Mouse (Mus musculus): ENCODE data around the gene Higd1c. TPM values are rescaled to one million over a fixed set of nuclear protein-coding genes. Genes with fewer than 3 reads are reported as not detected.
"Not testable (repeated sequence)": the region's sequence is repeated elsewhere in the genome, so short reads cannot be mapped to it uniquely, and the experiment has no call there.

The Higd1c gene
- not detected in 2 replicates for polyA plus RNA-seq (2015; fragmentation: Nextera tagmentation; extraction: Ambion mirVana)

DNA sequence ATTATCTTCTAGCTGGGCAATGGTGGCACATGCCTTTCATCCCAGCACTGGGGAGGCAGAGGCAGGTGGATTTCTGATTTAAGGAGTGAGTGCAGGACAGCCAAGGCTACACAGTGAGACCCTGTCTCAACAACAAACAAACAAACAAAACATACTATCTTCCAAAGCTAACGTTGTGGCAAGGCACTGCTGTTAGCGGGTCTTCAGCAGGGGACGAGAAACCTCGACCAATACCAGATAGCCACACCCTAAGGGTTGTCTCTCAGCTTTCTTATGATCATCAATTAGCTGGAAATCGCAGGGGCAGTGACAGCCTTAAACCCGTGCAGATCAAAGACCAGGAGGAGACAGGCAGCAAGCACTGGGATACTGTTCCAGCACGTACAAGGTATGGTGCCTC, at the start of gene Higd1c:
Higd1c (plus strand) TSS at position 301 of the 400 bp plus-strand sequence.
- Histone ChIP-seq H3K9me3 (no peaks in the 10 kb centered on the region), H3K36me3 (no peaks in the 10 kb centered on the region), H3K27ac (no peak within 1 kb of the TSS), H3K4me2 (no peak within 1 kb of the TSS), H3K4me1 (peaks cover 5% of the 10 kb centered on the region; the same call in 1 of the 2 replicates), H3K9ac (no peak within 1 kb of the TSS), H3K27me3 (no peaks in the 10 kb centered on the region), H3K4me3 (no peak within 1 kb of the TSS)
- ATAC-seq (ENCODE audit: insufficient number of reproducible peaks, low FRiP score, low TSS enrichment, low read depth) = no peak
- 49% methylated on average over 7 of the region's 7 CpGs for WGBS

DNA sequence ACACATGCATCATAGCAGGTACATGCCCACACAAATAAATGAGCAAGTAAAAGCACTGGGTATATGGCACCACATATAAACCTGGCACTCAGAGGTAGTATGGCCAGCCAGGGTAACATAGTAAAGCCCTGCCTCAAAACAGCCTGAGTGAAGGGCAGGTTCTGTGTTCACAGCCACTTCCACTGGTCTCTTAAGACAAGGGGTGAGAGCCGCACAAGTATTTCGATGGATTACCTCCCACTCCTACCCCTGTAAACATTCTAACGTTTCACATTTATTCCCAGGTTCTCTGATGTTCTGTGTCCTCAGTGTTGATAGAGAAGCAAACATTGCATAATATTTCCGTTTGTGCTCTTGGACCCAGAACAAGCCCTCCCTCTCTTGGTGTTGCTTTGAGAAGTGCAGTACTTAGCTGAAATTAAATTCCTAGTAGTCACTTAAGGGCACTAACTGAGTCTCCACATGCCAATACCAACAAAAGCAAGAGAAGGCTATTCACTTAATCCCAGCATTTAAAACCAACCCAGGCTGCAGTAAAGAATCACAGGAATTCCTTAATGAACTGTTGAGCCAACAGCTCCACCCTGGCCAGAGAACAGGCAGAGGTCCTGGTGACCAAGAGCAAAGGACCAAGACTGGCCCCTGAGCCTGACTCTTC, 46.2 kb upstream of the Higd1c start:
- peak; percentile 48; the same call in 1 of the 2 replicates for ATAC-seq (ENCODE audit: insufficient number of reproducible peaks, low FRiP score, low TSS enrichment, low read depth)
- 48% methylated on average over 4 of the region's 4 CpGs for WGBS

DNA sequence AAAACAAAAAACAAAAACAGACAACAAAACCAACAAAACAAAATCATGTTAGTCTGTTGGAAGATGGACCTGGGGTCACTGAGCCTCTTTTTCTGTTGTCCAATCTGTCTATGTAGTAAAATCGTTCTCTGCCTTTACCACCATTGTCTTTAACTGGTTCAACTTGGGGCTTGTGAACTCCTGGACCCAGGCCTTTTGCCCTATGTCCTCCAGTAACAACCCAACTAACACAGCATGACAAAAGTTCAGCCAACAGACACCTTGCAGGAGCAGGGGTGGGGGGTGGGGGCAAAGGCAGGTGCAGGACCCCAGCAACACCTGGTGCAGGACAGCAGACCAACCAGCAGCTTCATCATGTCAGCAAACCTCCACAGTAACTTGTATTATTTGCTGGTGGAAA, 44.5 kb upstream of the Higd1c start:
- Histone ChIP-seq H3K27me3 (no peaks in the 10 kb centered on the region), H3K4me3 (no peak overlapping the region), H3K9me3 (no peaks in the 10 kb centered on the region), H3K27ac (no peak overlapping the region), H3K36me3 (no peaks in the 10 kb centered on the region), H3K4me2 (no peak overlapping the region), H3K9ac (no peak overlapping the region), H3K4me1 (peaks cover 4% of the 10 kb centered on the region)
- ATAC-seq (ENCODE audit: insufficient number of reproducible peaks, low FRiP score, low TSS enrichment, low read depth) = no peak
- 66% methylated on average over 1 of the region's 1 CpGs for WGBS

More for the DNA sequence above, 46.2 kb upstream of the Higd1c start:
- not testable (repeated sequence) for H3K9ac ChIP-seq, H3K36me3 ChIP-seq, H3K27ac ChIP-seq, H3K9me3 ChIP-seq, H3K4me1 ChIP-seq, H3K4me2 ChIP-seq, H3K4me3 ChIP-seq, H3K27me3 ChIP-seq

DNA sequence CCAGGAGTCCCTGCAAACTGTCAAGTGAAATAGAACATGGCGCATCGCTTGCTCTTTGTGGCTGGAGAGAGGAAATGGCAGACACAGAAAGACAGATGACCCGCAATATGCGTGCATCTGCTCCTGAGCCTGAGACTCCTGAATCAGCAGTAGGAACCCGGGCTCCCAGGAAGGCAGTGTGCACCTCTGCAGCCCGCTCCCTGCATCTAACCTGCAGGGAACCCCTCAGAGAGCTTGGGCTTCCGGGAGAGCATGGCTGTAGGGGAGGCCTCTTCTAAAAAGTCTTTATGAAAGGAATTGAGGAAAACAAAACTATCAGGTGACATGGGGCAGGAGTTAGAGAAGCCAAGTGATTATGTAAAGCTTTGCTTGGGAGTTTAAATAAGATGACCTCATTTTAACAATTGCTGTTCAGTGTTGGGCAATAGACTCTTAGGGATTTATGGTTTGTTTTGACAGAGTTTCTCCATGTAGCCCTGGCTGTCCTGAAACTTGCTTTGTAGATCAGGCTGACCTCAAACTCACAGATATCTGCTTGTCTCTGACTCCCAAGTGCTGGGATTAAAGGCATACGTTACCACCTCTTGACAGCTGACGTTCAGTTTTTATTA, 43.9 kb upstream of the Higd1c start:
- no peak for ATAC-seq (ENCODE audit: insufficient number of reproducible peaks, low FRiP score, low TSS enrichment, low read depth)
- no peak overlapping the region for H3K4me2 ChIP-seq
- H3K4me1 ChIP-seq = peaks cover 4% of the 10 kb centered on the region
- no peaks in the 10 kb centered on the region for H3K36me3 ChIP-seq
- H3K27ac ChIP-seq = no peak overlapping the region
- no peaks in the 10 kb centered on the region for H3K9me3 ChIP-seq
- 55% methylated on average over 9 of the region's 9 CpGs for WGBS
- H3K27me3 ChIP-seq = no peaks in the 10 kb centered on the region
- H3K9ac ChIP-seq = no peak overlapping the region
- no peak overlapping the region for H3K4me3 ChIP-seq

DNA sequence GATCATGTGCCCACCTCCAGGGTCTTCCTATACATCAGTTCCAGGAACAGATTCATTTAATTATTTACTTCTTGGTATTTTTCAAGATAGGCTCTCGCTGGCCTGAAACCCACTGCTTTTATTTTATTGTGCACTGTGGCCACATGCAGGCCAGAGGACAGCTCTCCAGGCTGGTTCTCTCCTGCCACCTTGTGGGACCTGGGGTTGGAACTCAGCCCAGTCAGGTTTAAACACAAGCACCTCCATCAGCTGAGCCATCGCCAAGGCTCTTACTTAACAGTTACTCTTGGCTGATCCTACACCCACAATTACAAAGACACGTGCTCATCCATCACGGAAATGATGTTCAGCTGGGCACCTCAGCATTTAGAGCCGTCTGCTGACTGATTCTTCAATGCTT, 43.2 kb upstream of the Higd1c start:
- WGBS = 42% methylated on average over 5 of the region's 5 CpGs
- Histone ChIP-seq H3K36me3 (no peaks in the 10 kb centered on the region), H3K4me2 (no peak overlapping the region), H3K27ac (no peak overlapping the region), H3K9me3 (no peaks in the 10 kb centered on the region), H3K4me1 (peaks cover 4% of the 10 kb centered on the region), H3K9ac (no peak overlapping the region), H3K4me3 (no peak overlapping the region), H3K27me3 (no peaks in the 10 kb centered on the region)
- ATAC-seq (ENCODE audit: insufficient number of reproducible peaks, low FRiP score, low TSS enrichment, low read depth) = no peak

DNA sequence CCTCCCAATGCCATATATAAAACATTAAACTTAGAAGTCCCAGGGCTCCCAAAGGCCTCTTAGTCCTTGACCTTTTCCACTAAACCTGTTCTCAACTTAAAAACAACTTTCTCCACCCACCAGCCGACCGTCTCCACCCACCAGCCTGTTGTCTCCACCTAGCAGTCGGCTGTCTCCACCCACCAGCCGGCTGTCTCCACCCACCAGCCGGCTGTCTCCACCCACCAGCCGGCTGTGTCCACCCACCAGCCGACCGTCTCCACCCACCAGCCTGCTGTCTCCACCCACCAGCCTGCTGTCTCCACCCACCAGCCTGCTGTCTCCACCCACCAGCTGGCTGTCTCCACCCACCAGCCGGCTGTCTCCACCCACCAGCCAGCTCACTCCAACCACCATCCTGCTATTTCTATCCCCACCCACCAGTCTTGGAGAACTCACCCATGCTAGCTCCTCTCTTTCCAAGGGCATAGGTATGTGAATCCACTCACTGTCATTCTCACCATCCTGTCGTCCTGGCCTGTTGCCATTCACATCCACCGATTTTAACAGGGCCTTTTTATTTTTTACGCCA, 40.2 kb upstream of the Higd1c start:
- Histone ChIP-seq H3K4me2 (no peak overlapping the region), H3K27ac (no peak overlapping the region), H3K27me3 (no peaks in the 10 kb centered on the region), H3K9me3 (no peaks in the 10 kb centered on the region), H3K4me1 (peaks cover 4% of the 10 kb centered on the region), H3K4me3 (no peak overlapping the region), H3K36me3 (no peaks in the 10 kb centered on the region), H3K9ac (no peak overlapping the region)
- ATAC-seq (ENCODE audit: insufficient number of reproducible peaks, low FRiP score, low TSS enrichment, low read depth) = no peak
- WGBS = 70% methylated on average over 12 of the region's 12 CpGs

DNA sequence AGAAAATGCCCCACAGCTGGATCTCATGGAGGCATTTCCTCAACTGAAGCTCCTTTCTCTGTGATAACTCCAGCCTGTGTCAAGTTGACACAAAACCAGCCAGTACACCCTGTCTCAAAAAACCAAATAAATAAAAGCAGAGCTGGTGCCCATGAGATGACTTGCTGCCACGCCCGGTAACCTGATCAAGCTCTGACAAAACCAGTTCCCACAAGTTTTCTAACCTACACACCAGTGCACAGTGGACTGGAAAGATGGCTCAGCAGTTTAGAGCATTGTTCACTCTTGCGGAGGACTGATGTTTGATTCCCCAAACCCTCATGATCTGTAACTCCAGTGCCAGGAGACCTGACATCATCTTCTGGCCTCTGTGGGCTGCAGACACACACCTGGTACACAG, 39.1 kb upstream of the Higd1c start:
- no peak overlapping the region for H3K9ac ChIP-seq
- H3K27ac ChIP-seq = 0 out of 2 replicates have a peak overlapping the region, but pooled peaks have one; percentile 40
- H3K27me3 ChIP-seq = no peaks in the 10 kb centered on the region
- WGBS = 74% methylated on average over 3 of the region's 3 CpGs
- no peak overlapping the region for H3K4me3 ChIP-seq
- no peaks in the 10 kb centered on the region for H3K9me3 ChIP-seq
- no peak for ATAC-seq (ENCODE audit: insufficient number of reproducible peaks, low FRiP score, low TSS enrichment, low read depth)
- H3K4me2 ChIP-seq = no peak overlapping the region
- no peaks in the 10 kb centered on the region for H3K36me3 ChIP-seq
- H3K4me1 ChIP-seq = peaks cover 2% of the 10 kb centered on the region

DNA sequence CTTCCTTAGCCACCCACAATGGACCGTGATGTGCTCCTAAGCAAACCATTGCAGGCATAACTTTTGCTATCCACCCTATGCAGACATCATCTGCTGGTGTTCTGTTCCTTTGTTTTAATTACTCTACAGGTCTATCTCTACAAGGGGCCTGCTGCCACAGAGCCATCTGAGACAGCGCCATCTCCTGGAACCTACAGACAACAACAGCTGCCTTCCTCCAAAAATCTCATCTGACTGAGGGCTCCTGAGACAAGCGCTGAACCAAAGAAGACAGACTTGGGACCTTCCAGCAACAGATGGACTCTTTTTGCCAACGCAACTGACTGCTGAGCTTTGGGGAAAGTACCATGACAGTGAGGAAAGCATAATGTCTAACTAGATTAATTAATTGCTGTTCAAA, 36.3 kb upstream of the Higd1c start:
- H3K9ac ChIP-seq; H3K9me3 ChIP-seq; H3K27ac ChIP-seq; H3K4me2 ChIP-seq; H3K4me1 ChIP-seq; H3K27me3 ChIP-seq; H3K36me3 ChIP-seq; ATAC-seq (ENCODE audit: insufficient number of reproducible peaks, low FRiP score, low TSS enrichment, low read depth); H3K4me3 ChIP-seq: not testable (repeated sequence)
- 79% methylated on average over 4 of the region's 4 CpGs for WGBS

DNA sequence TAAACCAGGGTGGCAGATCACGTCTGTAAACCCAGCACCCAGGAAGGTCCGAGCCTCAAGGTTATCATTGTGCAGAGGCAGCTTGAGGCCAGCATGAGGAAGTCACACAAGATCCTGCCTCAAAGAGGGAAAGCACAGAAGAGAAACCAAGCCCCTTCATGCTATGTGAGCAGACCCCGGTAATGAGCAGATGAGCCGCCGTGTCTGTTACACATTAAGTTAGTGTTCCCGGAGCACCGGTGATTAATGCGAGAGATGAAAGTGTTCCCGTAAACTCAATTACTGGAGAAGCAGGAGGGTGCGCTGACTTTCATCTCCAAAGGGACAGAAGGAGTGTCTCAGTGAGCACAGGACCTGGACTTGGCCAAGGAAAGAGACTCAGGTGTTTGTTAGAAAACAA, 35.0 kb upstream of the Higd1c start:
- 23% methylated on average over 10 of the region's 10 CpGs for WGBS
- H3K36me3 ChIP-seq; H3K9ac ChIP-seq; H3K4me3 ChIP-seq; H3K4me2 ChIP-seq; H3K27ac ChIP-seq; ATAC-seq (ENCODE audit: insufficient number of reproducible peaks, low FRiP score, low TSS enrichment, low read depth); H3K9me3 ChIP-seq; H3K27me3 ChIP-seq; H3K4me1 ChIP-seq: not testable (repeated sequence)

DNA sequence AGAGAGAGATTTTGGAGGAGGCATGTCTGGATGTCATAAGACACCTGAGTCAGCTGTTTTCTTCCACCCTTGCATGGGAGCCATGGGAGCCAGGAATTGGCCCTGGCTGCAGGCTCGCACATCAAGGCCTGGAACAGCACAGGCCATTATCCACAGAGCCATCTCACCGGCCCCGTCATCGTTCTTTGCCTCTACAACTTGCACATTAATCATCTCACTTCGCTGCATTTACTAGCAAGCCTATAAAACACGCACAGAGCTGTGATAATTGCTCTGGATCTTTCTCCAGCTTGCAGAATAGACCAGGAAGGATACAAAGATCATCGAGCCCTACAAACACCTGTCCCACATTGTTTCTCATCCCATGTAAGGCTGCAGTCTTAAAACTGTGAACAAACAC, 33.6 kb upstream of the Higd1c start:
- Histone ChIP-seq H3K9me3 (no peaks in the 10 kb centered on the region), H3K27ac (no peak overlapping the region), H3K4me2 (no peak overlapping the region), H3K36me3 (no peaks in the 10 kb centered on the region), H3K4me1 (0 out of 2 replicates have a peak, but pooled peaks cover 3% of the 10 kb centered on the region), H3K27me3 (no peaks in the 10 kb centered on the region), H3K4me3 (no peak overlapping the region), H3K9ac (no peak overlapping the region)
- WGBS = 28% methylated on average over 7 of the region's 7 CpGs
- no peak for ATAC-seq (ENCODE audit: insufficient number of reproducible peaks, low FRiP score, low TSS enrichment, low read depth)

DNA sequence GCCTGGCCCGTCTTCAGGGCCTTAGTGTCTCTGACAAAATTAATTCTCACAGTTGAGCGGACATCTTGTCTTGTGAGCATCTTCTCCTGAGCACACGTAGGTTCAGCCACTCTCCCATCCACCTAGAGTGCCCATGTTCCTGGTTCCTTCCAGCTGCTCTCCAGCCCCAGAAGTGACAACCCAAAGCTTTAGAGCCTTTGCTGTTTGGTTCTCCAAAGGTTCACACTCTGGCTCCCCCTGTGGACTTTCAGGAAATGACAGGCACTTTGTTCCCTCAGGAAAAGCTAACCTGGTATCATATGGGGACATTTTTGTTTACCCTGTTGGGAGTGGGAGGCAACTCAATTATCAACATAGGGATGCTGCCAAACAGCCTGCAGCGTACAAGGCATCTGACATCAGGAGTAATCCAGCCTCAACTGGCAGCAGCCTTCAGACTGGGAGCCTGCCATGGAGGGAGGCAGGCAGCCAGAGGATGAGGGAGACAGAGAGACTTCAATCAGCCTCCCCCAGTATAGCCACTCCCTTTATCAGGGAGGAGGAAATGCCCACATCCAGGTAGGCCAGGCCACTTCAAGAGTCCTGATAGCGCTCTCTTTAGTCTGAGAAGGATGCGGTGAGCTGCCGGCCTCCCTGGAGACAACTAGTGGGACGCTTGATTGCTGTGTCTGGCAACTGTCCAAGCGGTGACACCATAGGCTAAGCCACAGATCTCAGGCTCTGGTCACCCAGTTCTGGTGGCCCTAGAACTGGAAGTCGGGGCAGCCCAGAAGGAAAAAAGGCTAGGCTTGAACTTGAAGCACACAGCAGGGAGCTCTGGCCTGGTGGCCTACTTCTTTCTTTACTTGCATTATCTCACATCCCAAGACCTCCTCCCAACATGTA, 32.0 kb upstream of the Higd1c start:
- H3K4me3 ChIP-seq; H3K27ac ChIP-seq; H3K4me1 ChIP-seq; H3K9ac ChIP-seq; H3K27me3 ChIP-seq; ATAC-seq (ENCODE audit: insufficient number of reproducible peaks, low FRiP score, low TSS enrichment, low read depth); H3K36me3 ChIP-seq; H3K9me3 ChIP-seq; H3K4me2 ChIP-seq: not testable (repeated sequence)
- 55% methylated on average over 3 of the region's 10 CpGs for WGBS

DNA sequence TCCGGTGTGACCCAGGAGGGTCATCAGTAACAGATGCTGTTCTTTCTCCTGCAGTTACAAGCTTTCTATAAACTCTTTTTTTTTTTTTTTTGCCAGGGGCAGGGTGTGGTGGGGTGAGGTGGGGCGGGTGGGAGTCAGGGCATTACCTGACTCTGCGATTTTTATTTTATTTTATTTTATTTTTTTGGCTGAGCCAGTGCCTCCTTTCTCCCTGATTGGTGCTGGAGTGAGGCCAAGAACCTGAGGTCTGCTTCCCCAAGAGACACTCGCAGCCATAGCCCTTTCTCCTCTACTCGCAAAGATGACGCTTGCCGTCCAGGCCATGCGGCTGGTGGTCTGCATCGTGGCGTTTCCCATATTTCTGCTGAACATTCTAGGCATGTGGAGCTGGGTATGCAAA, 29.7 kb upstream of the Higd1c start, which contains the start of gene Mettl7a3:
Mettl7a3 (plus strand) TSS at position 301 of the 400 bp plus-strand sequence.
- 0 out of 2 replicates have a peak, but pooled peaks cover 3% of the 10 kb centered on the region for H3K4me1 ChIP-seq
- H3K4me2 ChIP-seq = no peak within 1 kb of the TSS
- H3K4me3 ChIP-seq = no peak within 1 kb of the TSS
- no peak within 1 kb of the TSS for H3K9ac ChIP-seq
- no peaks in the 10 kb centered on the region for H3K27me3 ChIP-seq
- H3K9me3 ChIP-seq = no peaks in the 10 kb centered on the region
- H3K27ac ChIP-seq = no peak within 1 kb of the TSS
- WGBS = 35% methylated on average over 10 of the region's 10 CpGs
- no peaks in the 10 kb centered on the region for H3K36me3 ChIP-seq
- ATAC-seq (ENCODE audit: insufficient number of reproducible peaks, low FRiP score, low TSS enrichment, low read depth) = no peak

Measured in limb, embryonic 15.5 days (tissue).